Mouse (Mus musculus): ENCODE data around the gene Syngr4.

DNA sequence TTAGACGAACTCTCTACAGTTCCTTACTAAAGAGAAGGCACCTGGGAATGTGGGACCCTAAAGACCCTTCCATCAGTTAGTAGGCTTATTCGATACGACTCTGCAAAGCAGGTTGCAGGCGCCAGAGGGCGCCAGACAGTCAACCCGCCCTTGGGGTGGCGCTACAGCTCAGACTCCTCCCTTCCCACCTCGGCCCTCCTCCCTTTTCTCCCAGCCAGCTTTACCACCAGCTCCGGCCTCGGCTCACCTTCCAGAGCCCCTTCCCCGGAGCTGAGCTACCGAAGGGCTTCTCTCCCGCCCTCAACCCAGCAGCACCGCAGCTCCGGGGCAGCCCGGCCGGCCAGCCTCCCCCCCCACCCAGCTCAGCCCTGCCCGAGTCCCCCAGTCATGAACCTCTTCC is 23.9 kb downstream of the Syngr4 start, which contains the start of gene Kdelr1:
- TF ChIP-seq POLR2A (IDR thresholded peaks at IDR 0.05; ENCODE audit: extremely low read depth, insufficient read depth, low read length): peak; percentile 67; the same call in 1 of the 2 replicates
- peak; percentile 97 for TF ChIP-seq CTCF (IDR thresholded peaks at IDR 0.05; ENCODE audit: low read depth, low read length)
